Comparison of ENCODE assay signal across 8 mouse cellular contexts in the genomic region with DNA sequence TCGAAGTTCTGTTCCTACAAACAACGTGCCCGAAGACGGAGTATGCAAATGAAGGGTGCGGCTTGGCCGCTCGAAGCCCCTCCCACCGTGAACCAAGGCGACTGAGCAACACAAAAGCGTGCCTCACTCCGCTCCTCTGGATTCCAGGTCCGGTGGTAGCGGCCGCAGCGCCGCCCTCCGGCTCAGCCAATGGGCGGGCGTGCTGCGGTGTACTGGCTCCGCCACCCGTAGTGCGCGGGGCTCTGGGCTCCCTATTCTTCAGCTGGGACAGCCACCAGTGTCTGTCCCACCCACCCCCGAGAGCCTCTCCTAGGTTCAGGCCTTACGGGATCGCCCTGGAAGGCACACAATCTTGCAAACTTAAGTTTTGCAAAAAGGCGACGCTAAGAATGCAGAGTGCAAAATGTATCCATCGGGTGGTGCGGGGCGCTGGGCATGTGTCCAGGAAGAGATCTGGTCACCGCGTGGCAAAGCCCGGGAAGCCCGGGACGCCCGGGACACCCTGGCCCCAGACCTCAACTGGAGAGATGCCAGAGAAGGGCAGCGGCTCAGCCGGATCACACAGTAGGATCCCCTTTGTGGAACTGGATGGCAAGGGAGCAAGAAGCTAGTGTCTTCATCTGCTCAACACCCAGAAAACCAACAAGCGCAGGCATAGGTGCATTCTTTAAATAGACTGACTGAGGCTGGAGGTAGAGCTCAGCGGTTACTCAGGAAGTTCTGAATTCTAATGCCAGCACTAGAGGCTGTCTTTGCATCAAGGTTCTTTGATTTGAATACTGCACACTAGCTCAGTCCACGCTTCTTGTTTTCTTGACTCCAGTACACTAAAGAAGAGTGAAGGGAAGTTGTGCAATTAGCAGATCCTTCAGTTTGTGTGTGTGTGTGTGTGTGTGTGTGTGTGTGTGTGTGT. TPM values are rescaled to one million over a fixed set of nuclear protein-coding genes. Genes with fewer than 3 reads are reported as not detected.
A peak's percentile ranks its signal among the peaks of the same experiment; 100 is the strongest.
DNase-seq lines count a peak whose midpoint lies in the region; ATAC-seq lines count a peak whose summit lies in the region.

No protein-coding gene starts in this region.

- peak overlapping the region; percentile 58 for H3K4me3 ChIP-seq in hindbrain, embryonic 13.5 days

- peak overlapping the region; percentile 66 for H3K4me2 ChIP-seq in hindbrain, embryonic 13.5 days

- WGBS in hindbrain, embryonic 13.5 days = 1% methylated on average over 43 of the region's 43 CpGs

- H3K9me3 ChIP-seq in hindbrain, embryonic 13.5 days = no peaks in the 10 kb centered on the region

- H3K4me1 ChIP-seq in hindbrain, embryonic 13.5 days (replicated peaks) = peaks cover 27% of the 10 kb centered on the region

- ATAC-seq in hindbrain, embryonic 13.5 days (ENCODE audit: low FRiP score) = peak; percentile 99

- peak overlapping the region; percentile 83 for H3K9ac ChIP-seq in hindbrain, embryonic 13.5 days

- H3K27ac ChIP-seq in hindbrain, embryonic 13.5 days = peak overlapping the region; percentile 94

- no peaks in the 10 kb centered on the region for H3K27me3 ChIP-seq in hindbrain, embryonic 13.5 days

- peak; percentile 96 for DNase-seq in R1 (ENCODE audit: low read depth, low spot score)
- DNase-seq in cerebellum, postnatal 14 days = peak; percentile 88 to 89
- peak; percentile 79 to 82 for DNase-seq in frontal cortex, postnatal 14 days (ENCODE audit: low spot score in 2 of 2)
- DNase-seq in layer of hippocampus, postnatal 14 days (ENCODE audit: low spot score in 2 of 2) = peak; percentile 81 to 89
- peak; percentile 97 for DNase-seq in lung, postnatal 10 days
- peak; percentile 78 for DNase-seq in ovary, postnatal 14 days (ENCODE audit: low spot score)
- peak; percentile 91 to 95 for DNase-seq in thymus, postnatal 10 days (ENCODE audit: low spot score in 2 of 2)

- no peaks in the 10 kb centered on the region for H3K36me3 ChIP-seq in hindbrain, embryonic 13.5 days

RNA-seq across cellular contexts. Expression of a gene that starts 58.1 kb away (rescaled TPM):
- 54.5 and 56.1 TPM in 2 replicates for polyA plus RNA-seq in hindbrain, embryonic 13.5 days (2015; fragmentation: Nextera tagmentation; extraction: Ambion mirVana)
- total RNA-seq in layer of hippocampus, postnatal 14 days (2021) = 10 to 100 TPM; 47.2 to 54.2 TPM

Comparison
In these comparisons a context has a peak if more than half of its experiments do, and no peak if none do; other contexts are left out.
1. Peak in every context shown above with its lines: DNase-seq, ATAC-seq, H3K4me3 ChIP-seq and H3K27ac ChIP-seq.